Mouse (Mus musculus): Measurements from ENCODE around the gene Sox9. TPM values are rescaled to one million over a fixed set of nuclear protein-coding genes. Genes with fewer than 3 reads are reported as not detected.

Gene Sox9
- total RNA-seq, 2 experiments from 2014 or later: 2.2 to 2.6 TPM

- intact Hi-C loops (cut with DNase I): no loop called here
- no peak for DNase-seq (ENCODE audit: low spot score)
These were observed 6.3 kb downstream of the Sox9 start for GRCm38 (mm10) chr11:112788296-112788695.

- no peak for DNase-seq (ENCODE audit: low spot score)
- intact Hi-C loops (cut with DNase I): no loop called here
These were observed 14.4 kb downstream of the Sox9 start for GRCm38 (mm10) chr11:112796379-112796778.

- intact Hi-C loops (cut with DNase I): no loop called here
- no peak for DNase-seq (ENCODE audit: low spot score)
These were observed 16.9 kb downstream of the Sox9 start for GRCm38 (mm10) chr11:112798831-112799382.

- no peak for DNase-seq (ENCODE audit: low spot score)
- intact Hi-C loops (cut with DNase I): no loop called here
These were observed 19.3 kb downstream of the Sox9 start for GRCm38 (mm10) chr11:112801189-112801818.

- intact Hi-C loops (cut with DNase I): no loop called here
- no peak for DNase-seq (ENCODE audit: low spot score)
These were observed 25.9 kb downstream of the Sox9 start for GRCm38 (mm10) chr11:112807838-112808506.

- no peak for DNase-seq (ENCODE audit: low spot score)
- intact Hi-C loops (cut with DNase I): no loop called here
These were observed 28.6 kb downstream of the Sox9 start for GRCm38 (mm10) chr11:112810447-112811151.

- intact Hi-C loops (cut with DNase I): no loop called here
These were observed 29.3 kb downstream of the Sox9 start for GRCm38 (mm10) chr11:112811152-112811871.

GRCm38 (mm10) chr11:112817829-112818650 is 36.0 kb downstream of the Sox9 start:
- intact Hi-C loops (cut with DNase I): no loop called here
- DNase-seq (ENCODE audit: low spot score): no peak

More at GRCm38 (mm10) chr11:112811152-112811871, 29.3 kb downstream of the Sox9 start:
- no peak for DNase-seq (ENCODE audit: low spot score)

- DNase-seq (ENCODE audit: low spot score): no peak
- intact Hi-C loops (cut with DNase I): no loop called here
These were observed 36.7 kb downstream of the Sox9 start for GRCm38 (mm10) chr11:112818651-112819270.

GRCm38 (mm10) chr11:112821536-112821935 is 39.5 kb downstream of the Sox9 start:
- intact Hi-C loops (cut with DNase I): no loop called here
- no peak for DNase-seq (ENCODE audit: low spot score)

GRCm38 (mm10) chr11:112824146-112824545 is 42.1 kb downstream of the Sox9 start:
- DNase-seq (ENCODE audit: low spot score): no peak
- intact Hi-C loops (cut with DNase I): no loop called here

GRCm38 (mm10) chr11:112826193-112827043 is 44.4 kb downstream of the Sox9 start:
- DNase-seq (ENCODE audit: low spot score): no peak
- intact Hi-C loops (cut with DNase I): no loop called here

- intact Hi-C loops (cut with DNase I): no loop called here
- DNase-seq (ENCODE audit: low spot score): no peak
These were observed 45.0 kb downstream of the Sox9 start for GRCm38 (mm10) chr11:112827044-112827347.

GRCm38 (mm10) chr11:112828553-112829287 is 46.7 kb downstream of the Sox9 start:
- DNase-seq (ENCODE audit: low spot score): no peak
- intact Hi-C loops (cut with DNase I): no loop called here

GRCm38 (mm10) chr11:112834245-112835005 is 52.4 kb downstream of the Sox9 start:
- DNase-seq (ENCODE audit: low spot score): no peak
- intact Hi-C loops (cut with DNase I): no loop called here

- no peak for DNase-seq (ENCODE audit: low spot score)
- intact Hi-C loops (cut with DNase I): no loop called here
These were observed 53.6 kb downstream of the Sox9 start for GRCm38 (mm10) chr11:112835468-112836092.

All from heart, postnatal 25 days (tissue).